Mouse (Mus musculus) G1E (cell line): ENCODE measurements around the gene Isy1.

Experiments
- CTCF ChIP-seq: IDR thresholded peaks from 2 replicates; pipeline ENCODE4 v1.5.1; 2012; ENCODE audit warnings: low read depth, low read length, inconsistent platforms, mixed read lengths
- GATA2 ChIP-seq: IDR thresholded peaks from 2 replicates; pipeline ENCODE4 v1.6.1; 2012; ENCODE audit warnings: low read depth, low read length, inconsistent platforms, borderline replicate concordance

DNA sequence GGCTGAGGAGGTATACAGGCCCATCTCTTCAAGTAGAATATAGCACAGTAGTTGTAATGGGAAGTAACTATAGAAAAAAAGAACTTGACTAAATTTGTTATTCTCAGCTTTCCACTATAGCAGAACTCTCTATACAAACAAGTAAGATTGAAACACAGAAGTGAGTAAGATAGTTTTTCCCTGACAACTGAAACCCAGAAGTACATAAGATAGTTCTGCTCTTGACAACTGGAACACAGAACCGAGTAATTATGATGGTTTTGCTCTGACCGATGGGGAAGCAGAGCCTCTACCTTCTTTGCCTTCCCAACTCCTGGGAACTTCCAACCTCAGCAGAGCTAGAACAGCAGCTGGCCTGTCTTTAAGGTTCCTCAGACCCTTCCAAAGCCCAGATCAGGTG, 29.5 kb downstream of the Isy1 start:
- TF ChIP-seq CTCF (no peak), GATA2 (no peak)
